Mouse (Mus musculus) thymus, postnatal 14 days (tissue): Measurements from ENCODE around the gene Smurf1.

Experiments used
- DNase-seq: peaks from one replicate; pipeline ENCODE4 v3.0.0; 2021

Gene Smurf1

DNA sequence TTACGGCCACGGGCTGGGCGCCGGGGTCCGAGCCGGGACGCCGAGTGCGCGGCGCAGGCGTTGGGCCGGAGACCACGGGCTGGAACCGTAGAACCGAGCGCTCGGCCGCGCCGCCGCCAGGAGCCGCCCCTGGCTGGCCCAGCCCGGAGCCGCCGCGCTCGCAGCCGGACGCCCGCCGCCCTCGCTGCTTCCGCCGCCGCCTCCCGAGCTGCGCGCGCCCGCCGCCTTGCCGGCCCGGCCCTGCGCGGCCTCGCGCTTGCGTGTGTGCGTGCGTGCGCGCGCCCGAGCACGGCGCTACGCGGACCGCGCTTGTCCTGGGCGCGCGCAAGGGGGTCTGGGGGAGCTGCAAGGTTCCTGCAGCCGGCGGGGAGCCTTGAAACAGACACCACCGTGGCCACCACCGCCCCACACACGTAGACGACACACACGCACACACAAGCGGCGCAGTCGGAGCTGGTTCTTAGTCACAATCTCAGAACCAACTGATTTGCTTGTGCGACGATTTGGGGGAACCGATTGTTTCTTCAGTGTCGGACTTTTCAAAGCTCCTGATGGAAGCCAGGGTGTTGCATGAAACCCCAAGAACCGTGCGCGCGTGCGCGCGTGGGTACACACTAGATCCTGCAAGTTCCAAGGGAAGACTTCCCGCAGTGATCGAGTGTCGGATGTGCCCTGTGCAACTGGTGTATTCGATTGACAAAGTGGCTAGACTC, at the start of gene Smurf1:
TSS of gene Smurf1 (minus strand) at position 209 of the 713 bp plus-strand sequence.
- peak; percentile 94 for DNase-seq

DNA sequence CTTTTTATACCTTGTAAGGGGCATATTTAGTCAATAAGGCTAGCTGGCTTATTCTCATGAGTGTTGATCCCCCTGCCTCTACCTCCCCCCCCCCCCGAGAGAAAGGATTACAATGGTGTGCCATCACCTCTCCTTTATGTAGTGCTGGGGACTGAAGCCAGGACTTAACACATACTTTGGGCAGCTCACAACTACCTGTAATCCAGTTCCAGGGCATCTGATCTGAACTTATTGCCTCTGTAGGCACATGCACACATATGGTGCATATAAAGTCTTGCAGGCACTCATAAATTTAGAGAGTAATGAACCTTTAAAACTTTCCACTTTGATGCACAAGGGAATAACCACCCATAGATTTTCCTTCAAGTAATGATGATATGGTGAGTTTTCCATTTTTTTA, 48.6 kb upstream of the Smurf1 start:
- DNase-seq: no peak

DNA sequence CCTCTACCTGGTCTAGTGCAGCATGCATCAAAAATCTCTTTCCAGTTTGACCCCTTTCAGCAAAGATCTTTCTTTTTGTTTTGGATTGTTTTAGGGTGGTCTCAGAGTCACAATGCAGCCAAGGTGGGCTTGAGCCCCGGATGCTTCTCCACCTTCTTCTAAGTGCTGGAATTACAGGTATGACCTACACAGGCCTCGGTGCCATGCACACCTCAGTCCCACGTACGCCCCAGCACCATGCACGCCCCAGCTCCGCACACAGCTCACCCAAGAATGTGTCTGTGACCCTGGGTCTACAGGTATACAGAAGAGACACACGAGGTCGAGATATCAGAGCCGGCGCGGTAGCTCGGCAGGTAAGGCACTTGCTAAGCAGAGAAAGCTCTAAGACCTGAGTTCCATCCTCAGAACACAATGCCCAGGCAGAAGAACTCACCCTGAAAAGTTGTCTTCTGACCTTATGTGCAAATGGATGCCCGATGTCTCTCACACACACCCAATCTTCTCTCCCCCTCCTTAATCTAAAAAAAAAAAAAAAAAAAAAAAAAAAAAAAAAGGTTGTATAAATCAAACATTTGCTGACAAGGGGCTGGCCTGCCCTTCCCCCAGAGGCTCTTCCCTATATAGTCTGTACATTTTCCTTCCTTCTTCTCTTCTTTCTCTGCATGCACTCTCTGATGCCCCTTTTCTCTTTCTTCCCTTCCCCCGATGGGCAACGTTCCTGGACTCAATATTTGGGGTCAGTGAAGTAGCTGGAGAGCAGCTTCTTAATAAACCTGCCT, 43.4 kb upstream of the Smurf1 start:
- DNase-seq: no peak

DNA sequence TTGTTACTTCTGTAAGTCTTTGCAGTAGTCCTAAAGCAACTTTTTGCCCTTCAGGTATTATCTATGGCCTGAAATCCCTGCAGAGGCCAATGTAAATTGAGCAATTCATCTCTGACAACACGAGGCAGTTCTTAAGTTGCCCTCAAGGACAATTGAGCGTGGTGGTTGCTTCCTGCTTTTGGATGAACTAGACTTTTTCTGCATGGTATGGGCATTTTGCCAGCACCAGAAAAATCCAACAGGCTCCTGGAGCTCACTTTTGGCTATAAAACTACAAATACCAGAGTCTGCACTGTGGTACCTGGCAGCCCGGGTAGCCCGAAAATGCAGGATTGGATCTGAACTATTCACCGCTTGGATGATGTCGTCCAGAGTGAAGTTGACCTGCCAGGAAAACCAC, 39.9 kb upstream of the Smurf1 start:
- no peak for DNase-seq

DNA sequence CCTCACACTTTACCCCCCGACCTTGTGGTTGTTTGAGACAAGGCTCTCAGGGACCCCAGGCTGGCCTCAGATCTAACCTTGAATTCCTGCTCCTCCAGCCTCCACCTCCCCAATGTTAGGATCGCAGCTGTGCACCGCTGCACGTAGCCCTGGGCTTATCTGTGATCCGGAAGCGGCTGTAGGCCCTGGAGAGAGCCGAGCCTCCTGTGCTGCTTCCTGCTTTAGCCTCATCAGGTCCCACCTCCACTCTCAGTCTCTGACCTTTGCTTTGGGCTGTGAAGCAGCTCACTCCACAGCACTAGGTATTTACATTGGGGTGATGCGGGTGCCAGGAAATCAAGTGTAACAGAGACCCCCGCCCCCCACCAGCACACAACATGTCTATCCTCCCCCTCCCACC, 38.8 kb upstream of the Smurf1 start:
- no peak for DNase-seq

DNA sequence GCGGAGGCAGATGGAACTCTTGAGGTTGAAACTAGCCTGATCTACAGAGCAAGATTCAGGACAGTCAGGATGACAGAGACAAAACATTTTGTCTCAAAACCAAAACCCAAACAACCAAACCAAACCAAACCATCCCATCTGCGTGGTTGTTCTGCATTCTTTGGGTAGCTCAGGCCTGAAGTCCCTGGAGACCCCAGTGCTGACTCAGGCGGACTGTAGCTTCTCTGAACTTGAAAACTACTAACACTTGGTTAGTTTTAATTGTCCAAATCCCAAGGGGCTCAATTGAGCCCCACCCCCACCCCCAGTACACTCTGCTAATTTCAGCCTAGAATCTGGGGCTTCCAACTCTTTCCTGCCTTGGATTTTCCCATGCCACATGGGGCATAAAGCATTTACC, 37.7 kb upstream of the Smurf1 start:
- DNase-seq: no peak

DNA sequence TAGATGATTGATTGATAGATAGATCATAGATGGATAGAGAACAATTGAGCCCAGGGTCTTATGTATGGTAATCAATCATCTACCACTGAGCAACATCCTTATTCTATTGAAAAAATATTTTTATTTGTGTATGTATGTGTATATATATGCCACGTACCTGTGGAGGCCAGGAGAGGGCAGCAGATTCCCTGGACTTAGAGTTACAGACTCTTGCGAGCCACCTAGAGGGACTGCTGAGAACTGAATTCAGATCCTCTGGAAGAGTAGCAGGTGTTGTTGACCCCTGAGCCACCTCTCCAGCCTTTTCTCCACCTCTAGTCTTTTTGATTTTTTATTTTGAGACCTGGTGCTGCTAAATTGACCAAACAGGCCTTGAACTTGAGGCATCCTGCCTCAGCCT, 32.8 kb upstream of the Smurf1 start:
- peak; percentile 23 for DNase-seq

DNA sequence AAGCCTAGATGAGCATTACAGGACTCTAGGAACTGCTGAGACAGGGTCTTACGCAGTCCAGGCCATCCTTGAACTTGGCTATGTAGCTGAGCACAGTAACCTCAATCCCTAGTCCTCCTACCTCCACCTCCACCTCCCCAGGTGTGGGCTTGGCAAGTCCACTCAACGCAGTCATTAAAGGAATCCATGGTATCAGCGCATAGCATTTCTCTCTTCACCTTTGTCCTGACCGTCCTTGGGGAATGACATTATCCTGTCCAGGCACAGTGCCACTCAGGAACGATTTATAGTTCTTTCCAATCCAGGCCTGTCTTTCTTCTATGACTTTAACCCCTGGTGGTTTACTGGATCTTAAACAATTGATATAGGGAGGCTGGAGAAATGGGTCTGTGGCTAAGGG, 24.8 kb upstream of the Smurf1 start:
- DNase-seq: no peak

DNA sequence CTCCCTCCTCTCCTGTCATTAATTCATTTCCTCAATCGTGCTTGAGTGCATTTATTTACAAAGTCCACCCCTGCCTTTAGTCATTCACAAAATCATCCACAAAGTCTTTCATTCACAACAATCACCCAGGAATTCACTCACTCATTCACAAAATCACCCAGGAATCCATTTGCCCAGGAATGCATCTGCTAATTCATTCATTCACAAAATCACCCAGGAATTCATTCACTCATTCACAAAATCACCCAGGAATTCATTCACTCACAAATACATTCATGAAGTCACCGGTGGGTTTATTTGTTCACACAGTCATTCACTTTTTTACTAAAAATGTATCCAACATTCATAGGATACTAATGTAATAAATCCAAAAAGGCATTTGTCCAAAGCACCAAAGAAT, 24.4 kb upstream of the Smurf1 start:
- DNase-seq: no peak

DNA sequence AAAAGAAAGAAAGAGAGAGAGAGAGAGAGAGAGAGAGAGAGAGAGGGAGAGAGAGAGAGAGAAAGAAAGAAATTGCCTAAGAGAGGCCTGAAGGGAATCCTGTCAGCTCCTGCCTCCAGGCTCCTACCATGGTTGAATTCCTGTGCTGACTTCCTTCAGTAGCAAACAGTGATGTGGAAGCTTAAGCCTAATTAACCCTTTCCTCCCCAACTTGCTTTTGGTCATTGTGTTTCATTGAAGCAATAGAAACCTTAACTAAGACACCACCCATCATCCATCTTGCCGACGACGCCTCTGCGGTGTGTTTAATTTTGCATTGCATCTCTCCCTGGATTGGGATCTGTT, 23.4 kb upstream of the Smurf1 start:
- DNase-seq: no peak

DNA sequence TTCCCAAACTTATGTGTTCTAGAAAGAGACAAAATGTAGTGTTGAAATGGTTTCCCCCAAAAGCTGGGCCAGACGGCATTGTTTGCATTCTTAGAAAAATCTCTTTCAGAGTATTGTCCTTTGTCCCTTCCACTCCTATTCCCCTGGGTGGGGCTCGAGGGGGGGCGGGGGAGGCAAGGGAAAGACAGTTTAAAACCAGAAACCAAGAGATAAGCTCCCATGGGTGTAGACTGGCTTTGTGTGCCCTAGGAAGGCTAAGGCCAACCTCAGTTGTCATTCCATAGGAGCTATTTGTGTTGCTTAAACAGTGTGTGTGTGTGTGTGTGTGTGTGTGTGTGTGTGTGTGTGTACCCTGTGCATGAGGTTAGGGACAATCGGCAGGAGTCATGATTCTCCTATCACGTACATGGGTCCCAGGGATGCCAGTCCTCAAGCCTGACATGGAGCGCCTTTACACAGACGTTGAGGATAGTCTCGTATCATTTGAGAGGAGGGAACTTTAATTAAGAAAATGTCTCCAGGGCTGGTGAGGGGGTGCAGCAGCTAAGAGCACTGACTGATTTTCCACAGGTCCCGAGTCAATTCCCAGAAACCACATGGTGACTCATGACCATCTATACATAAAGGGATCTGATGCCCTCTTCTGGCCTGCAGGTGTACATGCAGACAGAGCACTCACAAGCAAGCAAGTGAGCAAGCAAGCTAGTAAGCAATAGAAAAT, 22.9 kb upstream of the Smurf1 start:
- DNase-seq: peak; percentile 7

DNA sequence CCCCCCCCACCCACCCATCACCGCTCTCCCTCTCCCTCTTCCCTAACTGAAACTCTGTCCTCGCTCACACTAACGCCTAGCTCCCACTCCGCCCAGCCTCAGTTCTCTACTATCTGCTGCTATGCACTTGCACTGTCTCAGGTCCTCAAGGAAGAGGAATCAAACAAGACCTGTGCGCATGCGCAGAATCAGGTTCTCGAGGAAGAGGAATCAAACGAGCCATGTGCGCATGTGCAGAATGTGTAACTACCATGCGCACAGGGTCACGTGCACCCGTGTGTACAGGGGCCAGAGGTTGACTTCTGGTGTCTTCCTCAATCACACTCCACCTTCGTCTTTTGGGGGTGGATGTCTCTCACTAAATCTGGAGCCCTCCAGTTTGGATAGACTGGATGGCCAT, 21.9 kb upstream of the Smurf1 start:
- DNase-seq: no peak

DNA sequence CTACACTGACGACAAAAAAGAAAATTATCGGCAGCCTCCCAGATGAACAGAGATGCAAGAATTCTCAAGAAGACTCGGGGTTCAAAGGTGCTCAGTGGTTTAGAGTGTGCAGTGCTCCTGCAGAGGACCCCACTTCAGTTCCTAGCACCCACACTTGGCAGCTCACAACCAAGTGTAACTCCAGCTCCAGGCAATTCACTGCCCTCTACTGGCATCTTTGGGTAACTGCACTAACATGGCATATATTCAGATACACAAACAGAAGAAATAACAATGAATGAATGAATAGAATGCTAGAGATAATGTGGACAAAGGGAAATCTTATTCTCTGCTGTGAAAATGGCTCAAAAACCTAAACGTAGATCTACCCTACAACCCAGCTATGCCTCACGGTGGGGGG, 19.2 kb upstream of the Smurf1 start:
- no peak for DNase-seq

DNA sequence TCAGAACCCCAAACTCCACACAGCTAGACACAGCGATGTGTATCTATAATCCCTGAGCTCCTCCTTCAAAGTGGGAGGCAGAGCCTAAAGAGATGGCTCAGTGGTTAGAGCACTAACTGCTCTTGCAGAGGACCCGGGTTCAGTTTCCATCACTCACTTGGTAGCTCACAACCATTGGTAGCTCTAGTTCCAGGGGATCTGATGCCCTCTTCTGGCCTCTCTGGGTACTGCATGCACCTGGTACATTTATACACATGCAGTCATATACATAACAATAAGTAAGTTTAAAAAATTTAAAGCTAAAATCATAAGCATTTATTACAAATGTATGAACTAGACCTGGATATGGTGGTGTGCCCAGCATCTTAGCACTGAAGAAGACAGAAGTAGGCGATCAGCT, 17.6 kb upstream of the Smurf1 start:
- DNase-seq: no peak

DNA sequence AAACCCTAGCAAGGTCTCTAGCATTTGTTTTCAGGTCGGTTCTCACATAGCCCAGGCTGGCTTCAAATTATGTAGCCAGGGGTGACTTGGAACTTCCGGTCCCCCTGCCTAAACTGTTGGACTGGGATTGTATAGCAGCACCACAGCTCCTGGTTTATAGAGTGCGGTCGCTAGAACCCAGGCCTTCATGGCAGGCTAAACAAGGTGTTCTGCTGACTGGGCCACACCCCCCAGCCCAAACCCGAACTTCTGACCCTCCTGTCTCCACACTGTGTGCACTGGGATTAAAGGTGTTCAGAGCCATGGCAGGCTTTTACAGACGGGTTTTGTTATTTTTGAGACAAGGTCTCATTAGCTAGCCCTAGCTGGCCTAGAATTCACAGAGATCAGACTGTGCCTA, 13.5 kb upstream of the Smurf1 start:
- DNase-seq: no peak

DNA sequence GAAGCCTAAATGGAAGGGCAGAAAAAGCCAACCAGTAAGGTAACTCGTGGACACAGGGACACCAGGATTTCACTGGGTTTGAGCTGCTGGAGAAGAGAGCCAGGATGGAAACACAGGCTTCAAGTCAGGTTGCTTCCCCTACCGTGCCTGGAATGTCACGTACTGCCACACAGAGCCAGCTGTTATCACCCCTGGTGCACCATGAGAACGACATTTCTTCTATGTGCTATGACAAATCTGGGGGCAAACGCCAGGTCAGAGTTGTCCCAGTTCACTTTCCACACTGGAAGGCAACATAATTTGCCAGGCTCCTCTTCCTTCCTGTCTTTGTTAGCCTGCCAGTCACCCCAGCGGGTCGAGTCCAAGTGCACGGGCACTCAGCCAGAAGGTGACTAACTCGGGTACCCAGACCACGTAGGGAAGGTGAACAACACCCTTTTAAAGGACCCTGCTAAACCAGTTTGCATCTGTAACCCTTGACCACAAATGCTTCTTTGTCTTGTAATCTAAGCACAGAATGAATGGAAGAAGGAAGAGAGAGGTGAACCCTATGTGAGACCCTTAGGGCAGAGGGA, 13.0 kb upstream of the Smurf1 start:
- no peak for DNase-seq

DNA sequence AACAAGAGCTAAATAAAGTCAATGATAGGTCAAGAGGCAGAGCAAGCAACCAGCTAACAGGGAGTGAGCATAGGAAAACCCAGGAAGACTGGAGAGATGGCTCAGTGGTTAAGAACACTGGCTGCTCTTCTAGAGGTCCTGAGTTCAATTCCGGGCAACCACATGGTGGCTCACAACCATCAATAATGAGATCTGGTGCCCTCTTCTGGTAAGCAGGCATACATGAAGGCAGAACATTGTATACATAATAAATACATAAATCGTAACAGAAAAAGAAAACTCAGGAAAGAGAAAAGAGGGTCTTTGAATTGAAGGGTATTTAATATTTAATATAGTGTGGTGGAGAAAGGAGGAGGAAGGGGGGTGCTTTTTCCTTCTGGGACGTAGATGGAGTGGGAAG, 5.6 kb upstream of the Smurf1 start:
- DNase-seq: no peak

DNA sequence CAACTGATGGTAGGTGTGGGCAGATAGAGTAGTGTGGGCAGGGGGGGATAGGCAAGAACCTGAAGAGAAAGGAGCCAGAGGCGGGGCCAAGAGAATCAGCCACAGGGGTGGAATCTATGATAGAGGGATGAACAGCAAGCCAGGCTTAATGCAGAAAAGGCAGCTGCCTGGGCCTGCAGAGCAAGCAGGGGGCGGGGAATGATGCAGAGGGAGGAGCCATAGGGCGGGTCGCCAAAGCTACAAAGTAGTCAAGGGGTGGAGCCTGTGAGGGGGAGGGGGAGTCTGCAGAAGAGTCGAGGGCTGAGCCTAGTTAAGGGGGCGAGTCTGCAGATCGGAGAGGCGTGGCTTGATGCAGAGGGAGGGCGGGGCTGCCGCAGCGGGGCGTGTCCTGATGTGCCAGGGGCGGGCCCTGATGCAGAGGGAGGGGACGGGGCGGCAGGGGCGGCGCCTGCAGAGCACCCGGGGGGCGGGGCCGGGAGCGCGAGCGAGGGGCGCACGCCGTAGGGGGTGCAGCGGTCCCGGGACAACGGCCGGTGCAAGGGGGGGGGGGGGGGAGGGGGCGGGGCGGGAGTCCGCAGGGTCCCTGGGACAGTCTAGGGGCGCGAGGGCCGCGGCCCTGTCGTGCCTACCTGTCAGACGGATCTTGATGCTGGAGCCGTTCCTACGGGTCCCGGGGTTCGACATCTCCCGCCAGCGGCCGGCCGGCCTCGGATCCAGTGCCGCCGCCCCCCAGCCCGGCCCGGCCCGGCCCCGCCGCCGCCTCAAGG, 592 bp downstream of the Smurf1 start:
- peak; percentile 96 for DNase-seq

DNA sequence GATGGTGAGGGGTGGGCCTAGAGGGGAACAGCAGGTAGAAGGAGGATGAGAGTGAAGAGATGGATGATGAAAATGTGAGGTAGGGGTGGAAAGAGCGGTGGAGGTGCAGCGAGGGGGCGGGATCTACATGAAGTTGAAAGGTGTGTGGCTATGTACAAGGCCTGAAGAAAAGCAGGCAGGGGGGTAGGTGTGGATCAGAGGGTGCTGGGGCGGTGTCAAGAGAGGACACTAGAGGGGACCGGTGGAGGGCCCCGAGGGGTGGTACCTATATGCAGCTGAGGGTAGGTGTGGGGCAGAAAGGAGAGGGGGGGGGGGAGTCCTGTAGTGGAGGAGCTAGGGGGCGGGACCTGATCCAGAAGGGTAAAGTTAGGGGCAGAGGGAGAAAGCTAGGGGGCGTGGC, 1.2 kb downstream of the Smurf1 start:
- no peak for DNase-seq

DNA sequence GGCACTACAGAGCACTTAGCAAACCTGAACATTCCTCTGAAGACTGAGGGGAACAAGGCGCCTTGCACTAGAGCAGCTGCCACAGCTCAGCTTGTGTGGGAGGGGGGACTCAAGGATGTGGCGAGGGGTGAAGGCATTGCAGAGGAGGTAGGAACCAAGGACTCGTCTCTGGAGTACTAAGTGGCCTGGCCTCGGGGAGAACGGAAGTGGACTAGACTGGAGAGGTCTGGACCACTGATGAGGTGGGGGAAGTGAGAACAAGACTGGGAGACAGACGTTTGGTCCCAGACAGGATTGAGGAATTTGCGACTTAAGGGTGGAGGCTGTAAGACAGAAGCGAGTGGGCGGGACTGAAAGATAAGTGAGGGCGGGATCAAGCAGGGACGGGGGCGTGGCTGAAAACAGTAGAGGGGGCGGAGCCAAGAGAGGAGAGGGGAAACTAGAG, 1.8 kb downstream of the Smurf1 start:
- DNase-seq: peak; percentile 74

DNA sequence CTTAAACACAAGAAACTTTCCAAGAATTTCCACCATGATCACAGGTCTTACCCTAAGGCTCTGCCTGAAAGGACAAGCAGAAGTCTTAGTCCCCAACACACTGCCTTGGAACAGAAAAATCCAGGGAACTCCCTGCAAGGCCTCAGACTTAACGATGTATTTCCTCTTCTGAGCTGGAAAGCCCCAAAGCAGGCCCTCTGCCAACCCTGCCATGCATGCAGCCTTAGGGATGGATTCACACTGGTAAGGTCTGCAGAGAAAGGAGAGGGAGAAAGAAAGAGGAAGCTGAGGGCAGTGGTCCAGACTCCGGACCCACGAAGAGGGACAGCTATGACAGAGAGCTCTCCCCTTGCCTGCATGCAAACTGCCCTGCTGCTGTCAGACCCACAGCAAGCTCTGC, 2.2 kb downstream of the Smurf1 start:
- no peak for DNase-seq

DNA sequence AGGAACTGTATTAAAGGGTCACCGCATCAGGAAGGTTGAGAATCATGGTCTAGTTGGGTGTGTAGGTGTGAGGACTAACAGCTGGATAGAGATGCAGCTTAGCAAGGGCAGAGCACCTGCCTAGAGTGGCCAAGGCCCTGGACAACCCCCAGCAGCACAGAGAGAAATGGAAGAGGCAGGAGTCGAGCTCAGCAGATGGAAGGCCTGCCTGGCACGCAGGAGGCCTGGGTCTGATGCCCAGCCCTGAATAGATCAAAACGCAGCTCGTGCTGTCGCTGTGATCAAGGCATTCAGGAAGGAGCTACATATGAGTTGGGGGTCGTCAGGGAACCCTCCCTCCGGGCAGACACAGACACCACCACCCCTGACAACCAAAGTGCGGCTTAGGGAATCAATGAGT, 7.4 kb downstream of the Smurf1 start:
- DNase-seq: no peak

DNA sequence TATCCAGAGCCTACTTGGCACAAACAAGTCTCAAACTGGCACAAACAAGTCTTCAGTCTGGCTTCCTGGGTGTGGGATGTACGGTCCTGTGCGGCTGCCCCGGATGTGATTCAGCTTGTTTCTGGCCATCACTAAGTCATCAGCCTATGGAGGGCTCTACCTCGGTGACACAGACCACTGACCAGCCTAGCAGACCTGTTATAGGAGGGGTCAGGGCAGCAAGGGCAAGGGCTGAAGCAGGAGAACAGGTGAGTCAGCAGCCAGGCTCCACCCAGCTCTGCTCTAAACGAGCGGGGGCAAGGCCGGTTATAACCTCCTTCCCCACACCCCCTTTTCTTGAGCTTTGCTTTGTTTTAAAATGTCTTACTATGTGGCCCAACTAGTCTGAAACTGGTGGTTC, 11.2 kb downstream of the Smurf1 start:
- no peak for DNase-seq
